Mouse (Mus musculus): ENCODE data around the gene Klhdc9. TPM values are rescaled to one million over a fixed set of nuclear protein-coding genes. Genes with fewer than 3 reads are reported as not detected.
A peak's percentile ranks its signal among the peaks of the same experiment; 100 is the strongest.

Klhdc9 gene
- total RNA-seq, 1 experiment = 0.85 TPM

GRCm38 (mm10) chr1:171384361-171384760 lies 23.8 kb upstream of the Klhdc9 start:
- H3K36me3 ChIP-seq (ENCODE audit: control insufficient read depth, insufficient read depth, low read length, poor library complexity, severe bottlenecking) = no peaks in the 10 kb centered on the region
- H3K4me3 ChIP-seq (ENCODE audit: insufficient read depth in 1 of 2, low read depth in 1 of 2, low read length in 2 of 2, poor library complexity in 1 of 2, severe bottlenecking in 1 of 2) = no peak overlapping the region
- no peak for DNase-seq (ENCODE audit: low read depth, low spot score)
- no peaks in the 10 kb centered on the region for H3K9me3 ChIP-seq (ENCODE audit: control insufficient read depth, insufficient read depth, low read depth, low read length)
- no peak overlapping the region for H3K27ac ChIP-seq (ENCODE audit: insufficient read depth, low read depth, low read length, poor library complexity, severe bottlenecking)
- no peak for TF ChIP-seq ZC3H11A (IDR thresholded peaks at IDR 0.05; ENCODE audit: borderline replicate concordance, low read depth, low read length)
- TF ChIP-seq CHD2 (IDR thresholded peaks at IDR 0.05; ENCODE audit: low read depth, low read length) = no peak
- TF ChIP-seq HCFC1 (IDR thresholded peaks at IDR 0.05; ENCODE audit: borderline replicate concordance, insufficient read depth, low read length) = no peak
- TF ChIP-seq MAFK (IDR thresholded peaks at IDR 0.05; ENCODE audit: insufficient read depth, low read depth, low read length) = no peak
- no peak for TF ChIP-seq ZNF384 (IDR thresholded peaks at IDR 0.05; ENCODE audit: low read depth, low read length)
- H3K4me1 ChIP-seq (ENCODE audit: control insufficient read depth in 2 of 2, insufficient read depth in 2 of 2, low read length in 2 of 2, poor library complexity in 1 of 2) = peaks cover 1 to 30% of the 10 kb centered on the region in 2 experiments; a peak in 2 of 4 replicates
- in situ Hi-C loops (cut with MboI; ENCODE audit: low sequenced_read_pairs in 2 of 2, unreplicated experiment in 2 of 2) = no loop called here
- H3K9ac ChIP-seq (ENCODE audit: insufficient read depth, low read depth, low read length, poor library complexity, severe bottlenecking) = no peak overlapping the region

GRCm38 (mm10) chr1:171382096-171382620 lies 21.6 kb upstream of the Klhdc9 start:
- peaks cover 0 to 21% of the 10 kb centered on the region in 2 experiments; a peak in 1 of 4 replicates for H3K4me1 ChIP-seq (ENCODE audit: control insufficient read depth in 2 of 2, insufficient read depth in 2 of 2, low read length in 2 of 2, poor library complexity in 1 of 2)
- no peak overlapping the region for H3K27ac ChIP-seq (ENCODE audit: insufficient read depth, low read depth, low read length, poor library complexity, severe bottlenecking)
- TF ChIP-seq HCFC1 (IDR thresholded peaks at IDR 0.05; ENCODE audit: borderline replicate concordance, insufficient read depth, low read length) (no peak), MAFK (IDR thresholded peaks at IDR 0.05; ENCODE audit: insufficient read depth, low read depth, low read length) (no peak), CHD2 (IDR thresholded peaks at IDR 0.05; ENCODE audit: low read depth, low read length) (no peak), ZC3H11A (IDR thresholded peaks at IDR 0.05; ENCODE audit: borderline replicate concordance, low read depth, low read length) (no peak), ZNF384 (IDR thresholded peaks at IDR 0.05; ENCODE audit: low read depth, low read length) (no peak)
- no peak for DNase-seq (ENCODE audit: low read depth, low spot score)
- no peaks in the 10 kb centered on the region for H3K9me3 ChIP-seq (ENCODE audit: control insufficient read depth, insufficient read depth, low read depth, low read length)
- in situ Hi-C loops (cut with MboI; ENCODE audit: low sequenced_read_pairs in 2 of 2, unreplicated experiment in 2 of 2) = no loop called here
- H3K9ac ChIP-seq (ENCODE audit: insufficient read depth, low read depth, low read length, poor library complexity, severe bottlenecking) = no peak overlapping the region; the same call in 1 of the 2 replicates
- no peak overlapping the region for H3K4me3 ChIP-seq (ENCODE audit: insufficient read depth in 1 of 2, low read depth in 1 of 2, low read length in 2 of 2, poor library complexity in 1 of 2, severe bottlenecking in 1 of 2)
- H3K36me3 ChIP-seq (ENCODE audit: control insufficient read depth, insufficient read depth, low read length, poor library complexity, severe bottlenecking) = no peaks in the 10 kb centered on the region

GRCm38 (mm10) chr1:171379935-171380599 lies 19.5 kb upstream of the Klhdc9 start:
- peak; percentile 76 for DNase-seq (ENCODE audit: low read depth, low spot score)
- Histone ChIP-seq H3K9me3 (ENCODE audit: control insufficient read depth, insufficient read depth, low read depth, low read length) (no peaks in the 10 kb centered on the region), H3K9ac (ENCODE audit: insufficient read depth, low read depth, low read length, poor library complexity, severe bottlenecking) (no peak overlapping the region), H3K4me1 (ENCODE audit: control insufficient read depth in 2 of 2, insufficient read depth in 2 of 2, low read length in 2 of 2, poor library complexity in 1 of 2) (peaks cover 0 to 22% of the 10 kb centered on the region in 2 experiments; a peak in 2 of 4 replicates), H3K36me3 (ENCODE audit: control insufficient read depth, insufficient read depth, low read length, poor library complexity, severe bottlenecking) (no peaks in the 10 kb centered on the region), H3K4me3 (ENCODE audit: insufficient read depth in 1 of 2, low read depth in 1 of 2, low read length in 2 of 2, poor library complexity in 1 of 2, severe bottlenecking in 1 of 2) (peak overlapping the region; percentile 10 to 50; a peak in 3 of 4 replicates), H3K27ac (ENCODE audit: insufficient read depth, low read depth, low read length, poor library complexity, severe bottlenecking) (no peak overlapping the region)
- TF ChIP-seq MAFK (IDR thresholded peaks at IDR 0.05; ENCODE audit: insufficient read depth, low read depth, low read length) (peak; percentile 78), ZC3H11A (IDR thresholded peaks at IDR 0.05; ENCODE audit: borderline replicate concordance, low read depth, low read length) (no peak), ZNF384 (IDR thresholded peaks at IDR 0.05; ENCODE audit: low read depth, low read length) (no peak), CHD2 (IDR thresholded peaks at IDR 0.05; ENCODE audit: low read depth, low read length) (no peak), HCFC1 (IDR thresholded peaks at IDR 0.05; ENCODE audit: borderline replicate concordance, insufficient read depth, low read length) (no peak)
- in situ Hi-C loops (cut with MboI; ENCODE audit: low sequenced_read_pairs in 2 of 2, unreplicated experiment in 2 of 2) = no loop called here

GRCm38 (mm10) chr1:171378298-171378697 lies 17.7 kb upstream of the Klhdc9 start:
- TF ChIP-seq ZC3H11A (IDR thresholded peaks at IDR 0.05; ENCODE audit: borderline replicate concordance, low read depth, low read length) = no peak
- no peak for TF ChIP-seq ZNF384 (IDR thresholded peaks at IDR 0.05; ENCODE audit: low read depth, low read length)

More at GRCm38 (mm10) chr1:171378298-171378697, 17.7 kb upstream of the Klhdc9 start:
- DNase-seq (ENCODE audit: low read depth, low spot score) = no peak
- in situ Hi-C loops (cut with MboI; ENCODE audit: low sequenced_read_pairs in 2 of 2, unreplicated experiment in 2 of 2) = no loop called here
- Histone ChIP-seq H3K4me1 (ENCODE audit: control insufficient read depth in 2 of 2, insufficient read depth in 2 of 2, low read length in 2 of 2, poor library complexity in 1 of 2) (peaks cover 5 to 31% of the 10 kb centered on the region in 2 experiments; a peak in 3 of 4 replicates), H3K9ac (ENCODE audit: insufficient read depth, low read depth, low read length, poor library complexity, severe bottlenecking) (no peak overlapping the region), H3K9me3 (ENCODE audit: control insufficient read depth, insufficient read depth, low read depth, low read length) (no peaks in the 10 kb centered on the region), H3K36me3 (ENCODE audit: control insufficient read depth, insufficient read depth, low read length, poor library complexity, severe bottlenecking) (no peaks in the 10 kb centered on the region), H3K4me3 (ENCODE audit: insufficient read depth in 1 of 2, low read depth in 1 of 2, low read length in 2 of 2, poor library complexity in 1 of 2, severe bottlenecking in 1 of 2) (no peak overlapping the region), H3K27ac (ENCODE audit: insufficient read depth, low read depth, low read length, poor library complexity, severe bottlenecking) (no peak overlapping the region)

Measured in ES-E14 (cell line).